Mouse (Mus musculus) Muller cell, postnatal 12 days (primary cell): ENCODE results near the gene Chrna10.

ENCODE experiments used
- DNase-seq: peaks from one replicate; pipeline ENCODE4 v3.0.0-alpha.2; 2015; ENCODE audit errors: inconsistent ontology term

Chrna10 gene

GRCm38 (mm10) chr7:102116579-102117331 is at the start of gene Chrna10:
Gene Chrna10, minus strand, starts transcription at chr7:102116828.
- no peak for DNase-seq

GRCm38 (mm10) chr7:102153691-102154090 is 37.1 kb upstream of the Chrna10 start:
- no peak for DNase-seq

DNA sequence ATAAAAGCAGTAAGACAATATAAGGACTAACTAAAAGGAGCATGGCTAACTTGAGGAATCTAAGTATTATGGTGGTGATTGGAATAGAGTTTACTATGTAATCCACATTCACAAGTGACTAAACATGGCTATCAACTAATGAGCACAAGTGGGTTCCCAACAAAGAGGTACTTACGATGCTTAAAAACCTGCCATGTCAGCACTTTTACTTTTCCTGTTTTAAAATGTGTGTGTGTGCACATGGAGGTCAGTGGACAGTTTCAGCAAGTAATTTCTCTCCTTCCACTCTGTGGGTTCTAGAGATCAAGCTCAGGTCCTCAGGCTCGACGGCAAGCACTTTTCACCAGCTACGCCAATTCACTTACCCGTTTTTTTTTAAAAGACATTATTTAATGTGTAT is 21.3 kb upstream of the Chrna10 start:
- no peak for DNase-seq

DNA sequence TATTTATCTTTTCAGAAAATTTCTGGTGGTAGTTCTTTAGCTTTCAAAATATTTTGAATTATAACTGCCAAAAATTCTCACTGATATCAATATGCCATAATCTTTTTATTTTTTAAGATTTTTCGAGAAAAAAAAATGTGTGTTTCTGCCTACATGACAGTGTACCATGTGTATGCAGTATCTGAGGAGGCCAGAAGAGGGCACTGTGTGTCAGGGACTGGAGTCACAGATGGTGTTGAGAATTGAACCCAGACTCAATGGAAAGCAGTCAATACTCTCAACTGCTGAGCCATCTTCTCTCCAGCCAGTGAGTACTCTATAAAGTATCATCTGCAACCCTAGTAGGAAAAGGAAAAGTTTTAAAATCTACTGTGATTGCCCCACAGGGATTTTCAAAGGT is 20.8 kb upstream of the Chrna10 start:
- DNase-seq = no peak

DNA sequence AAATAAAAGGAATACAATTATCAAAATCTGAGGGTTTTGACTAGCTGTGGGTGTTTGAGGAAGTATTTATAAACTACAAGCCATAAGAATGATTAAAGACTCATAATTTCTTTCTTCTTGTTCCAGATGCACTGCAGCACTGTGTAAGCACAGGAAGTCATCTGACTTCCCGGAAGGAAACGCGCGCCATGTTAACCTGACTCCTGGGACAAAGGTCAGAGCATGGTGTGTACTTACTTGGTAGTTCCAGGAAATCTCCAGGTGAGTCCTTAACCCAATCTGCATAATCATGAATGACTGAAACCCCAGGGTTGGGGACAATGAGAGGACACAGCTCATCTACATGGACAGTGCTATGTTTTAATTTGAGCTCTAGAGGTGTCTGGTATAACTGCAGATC is 15.8 kb upstream of the Chrna10 start:
- no peak for DNase-seq

DNA sequence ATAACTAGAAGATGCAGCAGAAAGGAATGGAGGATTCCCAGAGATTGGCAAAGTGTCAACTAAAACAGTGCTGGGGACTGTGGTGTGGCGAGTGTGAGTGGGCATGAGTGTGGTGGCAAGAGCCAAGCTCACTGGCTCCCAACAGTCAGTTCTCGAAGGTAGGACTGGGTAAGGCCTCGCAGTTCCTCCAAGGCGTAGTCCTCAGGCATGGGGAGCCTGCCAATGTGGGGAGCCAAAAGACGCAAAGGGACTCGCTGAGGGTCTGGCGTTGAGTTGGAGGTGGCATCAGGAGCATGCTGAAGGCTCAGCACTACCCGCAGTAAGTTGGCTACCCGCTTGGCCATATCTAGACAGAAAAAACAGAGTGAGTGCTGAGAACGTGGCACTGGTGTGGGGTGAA is 3.7 kb upstream of the Chrna10 start:
- DNase-seq = no peak

DNA sequence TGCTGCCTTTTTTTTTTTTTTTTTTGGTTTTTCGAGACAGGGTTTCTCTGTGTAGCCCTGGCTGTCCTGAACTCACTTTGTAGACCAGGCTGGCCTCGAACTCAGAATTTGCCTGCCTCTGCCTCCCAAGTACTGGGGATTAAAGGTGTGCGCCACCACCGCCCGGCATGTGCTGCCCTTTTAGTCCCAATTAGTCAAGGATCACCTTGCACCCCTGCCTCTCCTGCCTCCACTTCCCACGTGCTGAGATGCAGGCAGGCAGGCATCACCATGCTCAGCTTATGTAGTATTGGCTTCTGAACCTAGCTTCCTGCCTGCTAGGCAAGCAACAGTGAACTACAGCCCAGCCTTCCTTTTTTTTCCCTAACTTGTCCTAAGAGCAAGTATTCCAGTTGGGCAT is 754 bp upstream of the Chrna10 start:
- DNase-seq = no peak

GRCm38 (mm10) chr7:102113151-102113729 is 3.4 kb downstream of the Chrna10 start:
- no peak for DNase-seq

GRCm38 (mm10) chr7:102109746-102110145 is 6.9 kb downstream of the Chrna10 start:
- DNase-seq = no peak

DNA sequence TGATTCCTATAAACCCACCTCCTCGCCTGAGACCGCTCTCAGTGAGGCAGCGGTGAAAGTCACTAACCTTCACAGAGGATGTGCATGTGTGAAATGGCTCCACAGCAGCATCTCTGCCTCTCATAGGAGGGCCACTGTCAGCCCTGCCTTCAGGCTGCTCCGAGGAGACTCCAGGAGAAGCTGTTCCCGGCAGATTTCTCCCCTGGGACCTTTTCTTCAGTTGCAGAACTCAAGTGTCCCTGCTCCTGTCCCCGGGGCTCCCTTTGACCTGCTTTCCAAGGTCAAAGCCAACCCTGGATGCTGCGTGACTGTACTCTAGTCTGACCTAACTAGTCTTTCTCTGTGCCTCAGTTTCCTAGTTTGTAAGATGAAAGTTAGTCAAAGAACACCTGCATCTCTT is 7.5 kb downstream of the Chrna10 start, which contains the start of gene Art5:
Art5 (minus strand) TSS at position 319 of the 400 bp plus-strand sequence.
- DNase-seq = no peak

DNA sequence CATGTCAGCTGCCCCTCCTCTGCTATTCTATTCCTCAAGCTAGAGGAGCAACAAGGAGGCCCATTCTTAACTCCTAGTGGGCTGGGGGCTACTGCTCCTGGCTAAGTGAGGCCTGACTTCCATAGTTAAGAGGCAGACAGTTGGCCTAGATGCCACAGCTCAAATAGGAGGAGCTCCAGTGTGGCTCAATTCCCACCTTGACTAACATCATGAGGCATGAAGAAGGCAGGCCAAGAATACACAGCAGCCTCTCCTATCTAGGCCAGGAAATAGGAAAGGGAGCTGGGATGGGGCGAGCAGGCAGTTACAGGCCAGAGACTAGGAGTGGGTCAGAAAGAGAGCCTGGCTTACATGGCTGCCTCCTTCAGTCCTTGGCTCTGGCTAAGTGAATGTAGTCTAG is 8.4 kb downstream of the Chrna10 start:
- DNase-seq = no peak

DNA sequence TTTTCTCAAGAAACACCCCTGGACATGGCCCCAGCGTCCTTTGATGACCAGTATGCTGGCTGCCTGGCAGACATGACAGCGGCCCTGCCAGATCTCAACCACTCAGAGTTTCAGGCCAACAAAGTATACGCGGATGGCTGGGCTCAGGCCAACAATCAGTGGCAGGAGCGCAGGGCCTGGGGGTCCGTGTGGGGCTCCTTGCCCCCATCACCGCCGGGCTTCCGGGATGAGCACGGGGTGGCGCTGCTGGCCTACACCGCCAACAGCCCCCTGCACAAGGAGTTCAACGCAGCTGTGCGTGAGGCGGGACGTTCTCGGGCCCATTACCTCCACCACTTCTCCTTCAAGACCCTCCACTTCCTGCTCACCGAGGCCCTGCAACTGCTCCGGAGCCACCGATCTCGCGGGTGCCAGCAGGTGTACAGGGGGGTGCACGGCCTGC is 9.9 kb downstream of the Chrna10 start:
- no peak for DNase-seq

DNA sequence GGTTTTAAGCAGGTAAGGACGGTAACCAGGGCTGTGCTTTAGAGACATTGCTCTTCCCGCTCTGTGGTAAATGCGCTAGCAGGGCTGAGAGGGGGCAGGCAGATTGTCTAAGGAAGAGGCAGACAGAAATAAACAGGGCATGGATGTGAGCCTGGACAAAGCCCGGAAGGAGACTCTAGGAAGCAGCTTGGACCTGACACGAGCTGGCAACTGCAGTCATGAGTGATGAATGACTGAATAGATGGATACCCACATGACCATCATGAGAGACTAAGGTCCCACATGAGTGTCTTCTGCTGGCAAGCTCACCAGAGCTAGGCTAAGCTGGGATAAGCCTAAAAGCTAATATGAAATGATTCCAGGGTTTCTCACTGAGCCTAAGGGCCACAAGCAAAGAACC is 12.5 kb downstream of the Chrna10 start:
- no peak for DNase-seq

- DNase-seq = no peak
Measured at GRCm38 (mm10) chr7:102103555-102103954, 13.1 kb downstream of the Chrna10 start.

DNA sequence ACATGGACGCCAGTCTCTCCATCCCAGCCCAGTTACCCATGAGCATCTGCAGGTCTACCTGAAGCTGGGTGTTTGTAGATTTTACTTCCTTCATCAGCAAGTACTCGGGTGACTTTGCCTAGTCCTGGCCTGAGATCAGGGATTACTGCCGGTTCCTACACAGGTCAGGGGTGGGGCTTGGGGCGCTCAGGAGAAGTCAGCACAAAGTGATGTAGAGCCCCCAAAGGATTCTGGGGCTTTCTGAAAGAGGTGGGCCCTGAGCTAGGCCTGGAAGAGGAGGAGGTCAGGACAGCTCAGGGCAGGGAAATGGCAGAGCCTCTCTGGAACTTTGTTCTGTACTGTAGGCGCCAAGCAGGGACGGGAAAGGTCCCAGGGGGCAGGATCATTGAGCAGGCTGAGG is 13.9 kb downstream of the Chrna10 start:
- DNase-seq = no peak

- no peak for DNase-seq
Measured at GRCm38 (mm10) chr7:102102241-102102640, 14.4 kb downstream of the Chrna10 start.

- DNase-seq = no peak
Measured at GRCm38 (mm10) chr7:102101487-102101886, 15.1 kb downstream of the Chrna10 start, which contains the start of gene Art1. Gene Art1, plus strand, starts transcription at chr7:102101743.

DNA sequence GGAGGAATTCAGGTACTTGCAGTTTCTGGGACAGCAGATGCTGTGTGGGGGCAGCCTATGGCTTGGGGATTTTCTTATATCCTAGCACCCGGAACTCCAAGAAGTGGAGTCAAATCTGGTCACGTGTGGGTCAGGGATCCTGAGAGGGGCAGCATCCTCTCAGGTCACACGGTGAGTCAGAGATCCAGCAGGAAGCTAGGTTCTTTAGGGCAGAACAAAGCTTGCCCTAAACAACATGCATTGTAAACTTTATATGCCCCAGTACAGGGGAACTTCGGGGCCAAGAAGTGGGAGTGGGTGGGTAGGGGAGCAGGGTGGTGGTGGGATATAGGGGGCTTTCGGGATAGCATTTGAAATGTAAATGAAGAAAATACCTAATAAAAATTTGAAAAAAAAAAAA is 15.8 kb downstream of the Chrna10 start:
- no peak for DNase-seq

DNA sequence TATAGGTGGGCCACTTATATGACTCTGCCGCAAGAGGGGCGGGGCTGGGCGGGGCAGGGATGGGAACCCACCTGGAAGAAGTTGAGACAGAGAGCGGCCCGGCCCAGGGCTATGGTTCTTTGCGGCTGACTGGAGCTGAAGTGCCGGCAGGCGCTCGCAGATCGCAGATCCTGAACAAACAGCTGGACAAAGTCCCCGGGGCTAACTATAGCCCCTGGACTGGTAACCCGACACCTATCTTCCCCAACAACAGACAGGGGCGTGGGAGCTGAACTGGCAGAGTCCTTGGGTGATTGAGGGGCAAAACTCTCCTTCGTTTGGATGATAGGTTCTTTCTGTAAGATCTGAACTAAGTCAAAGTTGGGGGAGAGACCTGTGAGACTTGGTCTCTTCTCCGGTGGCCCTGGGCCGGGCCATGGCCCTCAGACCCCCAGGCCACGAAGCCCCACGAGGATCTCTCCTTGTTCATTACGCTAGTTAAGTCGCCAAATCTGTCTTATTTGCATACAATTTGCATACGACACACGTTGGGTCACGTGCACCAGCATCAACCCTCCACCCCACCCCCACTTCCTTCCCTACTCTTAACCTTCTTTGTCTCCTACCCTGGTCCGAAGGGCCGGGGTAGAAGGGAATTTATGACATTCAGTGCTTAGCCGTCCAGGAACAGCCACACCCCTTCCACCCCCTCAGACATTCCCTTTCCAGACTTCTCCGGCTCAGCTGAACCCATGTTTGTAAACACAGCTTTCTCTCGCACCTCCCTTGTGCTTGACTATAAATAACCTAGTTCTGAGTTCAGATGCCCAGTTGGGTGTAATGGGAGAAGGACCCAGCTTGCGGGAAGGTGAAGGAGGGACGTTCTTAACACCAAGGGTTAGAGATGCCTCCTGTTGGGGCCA is 16.6 kb downstream of the Chrna10 start:
- peak; percentile 23 for DNase-seq

- no peak for DNase-seq
Measured at GRCm38 (mm10) chr7:102087336-102087735, 29.3 kb downstream of the Chrna10 start.

GRCm38 (mm10) chr7:102084041-102084696 is 32.5 kb downstream of the Chrna10 start:
- no peak for DNase-seq

DNA sequence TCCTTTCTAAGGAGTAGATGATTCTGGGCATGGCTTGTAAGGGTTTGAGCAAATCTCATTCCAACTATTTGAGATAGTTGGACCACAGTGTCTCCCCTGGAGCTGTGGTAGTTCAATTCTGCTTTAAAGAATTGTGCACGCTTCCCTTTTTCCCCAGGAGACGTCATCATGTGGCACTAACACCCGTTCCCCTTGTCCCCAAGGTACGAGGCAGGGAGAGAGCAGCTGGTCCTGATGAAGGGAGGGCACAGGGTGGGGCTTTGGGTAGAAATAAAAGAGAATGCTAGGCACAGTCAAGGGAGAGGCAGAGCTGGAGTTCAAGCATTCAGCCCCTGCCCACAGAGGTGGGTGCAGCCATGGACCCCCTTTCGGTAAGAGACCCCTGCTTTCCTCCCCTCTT is 33.8 kb downstream of the Chrna10 start, which contains the start of gene Trpc2:
Trpc2 (plus strand) TSS at position 301 of the 400 bp plus-strand sequence.
- DNase-seq = no peak
